Mouse (Mus musculus) cerebellum, adult 11 months (tissue): ENCODE results near the gene Klc3.

Experiments
- DNase-seq: peaks from one replicate; pipeline ENCODE4 v3.0.0; 2022

Gene Klc3

DNA sequence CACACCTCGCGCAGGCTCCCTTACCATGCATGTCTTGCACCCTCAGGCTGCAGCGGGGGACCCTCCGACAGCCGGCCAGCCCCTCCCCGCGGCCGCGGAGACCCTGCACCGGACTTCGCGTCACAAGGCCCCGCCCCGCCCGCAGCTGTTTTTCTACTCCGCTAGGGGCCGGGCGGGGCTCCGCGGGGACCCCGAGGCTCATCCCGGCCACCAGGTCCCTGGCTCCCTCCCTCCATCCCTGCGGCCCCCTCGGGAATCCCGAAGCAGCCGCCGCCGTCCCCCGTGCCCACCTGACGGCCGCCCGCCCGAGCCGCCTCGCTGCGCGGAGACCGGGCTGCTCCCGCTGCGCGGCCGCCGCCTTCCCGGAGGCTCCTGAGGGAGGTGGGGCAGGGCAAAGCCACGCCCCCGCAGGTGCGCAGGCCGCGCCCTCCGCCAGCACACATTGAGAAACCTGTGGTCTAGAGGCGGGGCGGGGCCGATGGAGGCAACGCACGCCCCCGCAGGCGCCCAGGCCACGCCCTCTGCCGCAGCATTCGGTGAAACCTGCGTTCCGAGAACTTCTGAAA, at the start of gene Klc3:
Gene Klc3, minus strand, starts transcription at position 374 of the 566 bp plus-strand sequence.
- DNase-seq = no peak

GRCm38 (mm10) chr7:19449165-19449564, 45.3 kb upstream of the Klc3 start:
- no peak for DNase-seq

DNA sequence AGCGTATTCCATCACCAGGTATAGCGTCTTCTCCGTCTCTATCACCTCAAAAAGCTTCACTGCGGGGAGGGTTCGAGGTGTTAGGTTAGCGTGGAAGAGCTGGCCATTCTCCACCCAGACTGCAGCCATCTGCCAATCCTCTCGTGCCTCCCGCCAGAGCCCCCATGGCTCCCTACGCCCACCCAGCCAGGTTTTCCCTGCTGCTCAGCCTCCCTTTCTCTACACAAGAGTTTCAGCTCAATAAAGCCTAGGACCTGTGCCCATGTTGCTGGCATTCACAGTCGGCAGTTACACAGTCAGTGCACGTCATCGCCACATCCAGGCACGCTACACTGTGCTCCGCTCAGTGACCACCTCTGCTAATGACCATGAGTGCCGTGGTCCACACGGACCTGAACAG, 43.8 kb upstream of the Klc3 start:
- peak; percentile 44 for DNase-seq

DNA sequence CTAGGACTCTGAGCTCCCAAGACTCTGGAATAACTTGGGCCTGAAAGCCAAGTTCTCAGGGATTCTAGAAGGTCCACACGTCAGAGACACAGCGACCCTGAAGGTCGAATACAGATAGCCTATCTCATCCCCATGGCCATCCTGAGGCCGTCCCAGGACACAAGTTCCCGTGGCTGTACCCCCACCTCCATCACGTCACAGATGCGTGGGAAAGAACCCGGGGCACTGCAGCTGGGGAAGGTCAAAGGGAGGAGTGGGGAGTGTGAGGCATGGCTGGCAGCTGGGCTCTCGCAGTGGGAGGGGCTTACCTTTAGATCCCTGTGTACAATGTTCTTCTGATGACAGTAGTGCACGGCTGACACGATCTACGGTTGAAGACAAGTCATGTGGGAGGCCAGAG, 40.9 kb upstream of the Klc3 start:
- DNase-seq = no peak

GRCm38 (mm10) chr7:19443344-19443743, 39.4 kb upstream of the Klc3 start:
- DNase-seq = peak; percentile 82

GRCm38 (mm10) chr7:19441448-19442091, 37.7 kb upstream of the Klc3 start:
- DNase-seq = no peak

DNA sequence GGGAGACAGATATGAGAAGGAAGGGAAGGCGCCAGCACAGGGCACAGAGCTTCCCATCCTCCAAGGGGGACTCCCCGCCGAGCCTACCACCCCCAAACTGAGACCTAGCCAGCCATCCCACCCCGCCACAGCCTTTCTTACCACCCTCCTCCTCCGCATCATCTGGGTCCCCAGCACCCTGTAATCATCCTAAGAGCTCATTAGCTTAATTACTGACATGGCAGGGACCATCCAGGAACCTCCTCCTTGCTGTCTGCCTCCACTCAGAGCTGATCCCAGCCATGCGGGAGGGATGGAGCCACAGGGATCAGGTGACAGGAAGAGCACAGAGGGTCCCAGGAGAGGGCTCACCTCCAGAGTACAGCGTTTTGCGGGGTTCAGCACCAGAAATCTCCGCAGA, 33.1 kb upstream of the Klc3 start:
- DNase-seq = no peak

DNA sequence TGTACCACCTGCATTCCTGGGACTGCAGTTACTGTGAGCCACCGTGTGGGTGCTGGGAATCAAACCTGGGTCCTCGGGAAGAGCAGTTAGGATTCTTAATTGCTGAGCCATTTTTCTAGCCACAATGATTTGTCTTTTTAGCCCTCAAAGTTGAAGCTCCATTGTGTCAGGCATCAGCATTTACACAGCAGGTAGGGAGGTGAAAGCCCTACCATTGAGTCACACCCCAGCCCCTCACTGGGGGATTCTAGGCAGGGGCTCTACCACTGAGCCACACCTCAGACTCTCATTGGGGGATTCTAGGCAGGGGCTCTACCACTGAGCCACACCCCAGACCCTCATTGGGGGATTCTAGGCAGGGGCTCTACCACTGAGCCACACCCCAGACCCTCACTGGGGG, 32.4 kb upstream of the Klc3 start:
- no peak for DNase-seq

DNA sequence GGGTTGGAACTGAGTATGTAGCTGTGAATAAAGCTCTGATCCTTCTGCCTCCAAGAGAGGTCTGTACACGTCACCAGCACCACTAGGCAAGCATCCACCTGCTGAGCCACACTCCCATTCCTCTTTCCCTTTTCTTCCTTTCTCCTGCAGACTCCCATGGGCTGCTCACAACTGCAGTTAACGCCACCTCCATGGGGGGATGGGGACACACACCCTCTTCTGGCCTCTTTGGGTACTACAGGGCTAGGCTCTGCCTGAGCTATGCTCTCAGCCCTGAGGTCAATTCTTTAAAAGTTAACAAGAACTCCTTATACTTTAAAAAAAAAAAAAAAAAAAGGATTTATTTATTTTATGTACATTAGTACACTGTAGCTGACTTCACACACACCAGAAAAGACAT, 28.6 kb upstream of the Klc3 start:
- DNase-seq = no peak

GRCm38 (mm10) chr7:19430402-19430801, 26.5 kb upstream of the Klc3 start:
- no peak for DNase-seq

- peak; percentile 41 for DNase-seq
These were observed 25.8 kb upstream of the Klc3 start for GRCm38 (mm10) chr7:19429726-19430125.

- DNase-seq = no peak
These were observed 24.2 kb upstream of the Klc3 start for GRCm38 (mm10) chr7:19427999-19428650.

GRCm38 (mm10) chr7:19426888-19427287, 23.0 kb upstream of the Klc3 start:
- DNase-seq = no peak

- DNase-seq = no peak
These were observed 22.4 kb upstream of the Klc3 start for GRCm38 (mm10) chr7:19426349-19426748.

DNA sequence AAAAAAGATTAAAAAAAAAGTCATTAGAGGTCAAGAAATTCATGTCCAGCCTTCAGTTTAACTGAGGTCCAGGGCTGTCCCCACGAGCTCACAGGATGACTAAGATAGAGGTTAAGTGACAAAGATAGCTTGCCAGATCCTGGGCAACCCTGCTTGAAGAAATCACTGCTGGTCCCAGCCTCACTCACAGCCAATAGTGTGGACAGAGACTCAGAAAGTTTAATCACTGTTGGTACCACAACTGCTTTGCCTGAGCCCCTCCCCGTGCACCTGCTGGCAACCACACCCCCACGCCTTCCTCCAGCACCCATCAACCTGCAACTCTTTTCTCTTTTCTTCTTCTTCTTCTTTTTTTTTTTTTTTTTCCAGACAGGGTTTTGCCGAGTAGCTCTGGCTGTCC, 20.1 kb upstream of the Klc3 start:
- no peak for DNase-seq

GRCm38 (mm10) chr7:19423083-19423482, 19.2 kb upstream of the Klc3 start:
- DNase-seq = no peak

GRCm38 (mm10) chr7:19420821-19421636, 17.1 kb upstream of the Klc3 start:
- peak; percentile 83 for DNase-seq

- DNase-seq = no peak
These were observed 16.2 kb upstream of the Klc3 start for GRCm38 (mm10) chr7:19420121-19420520.

- no peak for DNase-seq
These were observed 12.7 kb upstream of the Klc3 start for GRCm38 (mm10) chr7:19416590-19416989.

DNA sequence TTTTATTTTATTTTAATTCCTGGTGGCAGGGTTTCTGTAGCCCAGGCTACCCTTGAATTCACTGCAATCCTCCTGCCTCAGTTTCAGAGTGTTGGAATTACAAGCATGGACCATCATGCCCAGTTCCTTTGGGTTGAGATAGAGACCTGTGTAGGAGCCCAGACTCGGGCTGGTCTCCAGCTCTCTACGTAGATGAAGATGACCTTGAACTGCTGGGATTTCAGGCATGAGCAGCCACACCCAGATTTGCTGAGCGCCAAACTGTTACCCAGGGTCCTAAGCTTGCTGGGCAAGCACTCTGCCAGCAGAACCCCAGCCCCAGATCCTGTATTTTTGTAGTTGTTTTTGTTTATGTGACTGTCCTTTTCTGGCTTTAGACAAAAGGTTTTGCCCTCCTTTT, 9.6 kb upstream of the Klc3 start:
- DNase-seq = no peak

- no peak for DNase-seq
These were observed 7.9 kb upstream of the Klc3 start for GRCm38 (mm10) chr7:19411783-19412182.

- no peak for DNase-seq
These were observed 7.0 kb upstream of the Klc3 start for GRCm38 (mm10) chr7:19410766-19411344.

GRCm38 (mm10) chr7:19409753-19410152, 5.8 kb upstream of the Klc3 start:
- DNase-seq = no peak
